Mouse (Mus musculus): ENCODE data around the gene Dhrs7. TPM values are rescaled to one million over a fixed set of nuclear protein-coding genes. Genes with fewer than 3 reads are reported as not detected.
"Not testable (repeated sequence)": the region's sequence is repeated elsewhere in the genome, so short reads cannot be mapped to it uniquely, and the experiment has no call there.

Dhrs7 gene
- 10 to 100 TPM; 76.3 to 80.8 TPM for total RNA-seq (2021)

- DNase-seq = peak; percentile 91 to 94
- intact Hi-C loops (cut with DNase I) = loop anchor here (5.0 kb wide), 2 partner anchors 97 to 128 kb away; partner anchors contain the start of gene Pcnx4
Observed at GRCm38 (mm10) chr12:72664735-72665337, at the start of gene Dhrs7. Gene Dhrs7 (minus strand): TSS chr12:72664909.

GRCm38 (mm10) chr12:72709981-72710380 lies 45.3 kb upstream of the Dhrs7 start:
- intact Hi-C loops (cut with DNase I) = no loop called here
- no peak for DNase-seq

- intact Hi-C loops (cut with DNase I) = no loop called here
- DNase-seq = no peak
Observed at GRCm38 (mm10) chr12:72704068-72704467, 39.4 kb upstream of the Dhrs7 start.

- intact Hi-C loops (cut with DNase I) = no loop called here
- DNase-seq = no peak
Observed at GRCm38 (mm10) chr12:72700013-72700412, 35.3 kb upstream of the Dhrs7 start.

- intact Hi-C loops (cut with DNase I) = loop anchor here (2.0 to 10.0 kb wide), 6 partner anchors 32 to 282 kb away; no protein-coding TSS in a partner anchor
- peak in 1 of 2 experiments; percentile 5 for DNase-seq
Observed at GRCm38 (mm10) chr12:72694901-72695463, 30.3 kb upstream of the Dhrs7 start.

- intact Hi-C loops (cut with DNase I) = loop anchor here (2.0 to 10.0 kb wide), 5 partner anchors 32 to 234 kb away; no protein-coding TSS in a partner anchor
- DNase-seq = peak; percentile 17 to 29
Observed at GRCm38 (mm10) chr12:72694438-72694837, 29.7 kb upstream of the Dhrs7 start.

GRCm38 (mm10) chr12:72693895-72694294 lies 29.2 kb upstream of the Dhrs7 start:
- peak; percentile 23 to 30 for DNase-seq
- intact Hi-C loops (cut with DNase I) = loop anchor here (2.0 to 10.0 kb wide), 5 partner anchors 31 to 233 kb away; no protein-coding TSS in a partner anchor

GRCm38 (mm10) chr12:72688281-72688680 lies 23.6 kb upstream of the Dhrs7 start:
- intact Hi-C loops (cut with DNase I); DNase-seq: not testable (repeated sequence)

- intact Hi-C loops (cut with DNase I); DNase-seq: not testable (repeated sequence)
Observed at GRCm38 (mm10) chr12:72687741-72688140, 23.0 kb upstream of the Dhrs7 start.

GRCm38 (mm10) chr12:72686566-72686965 lies 21.9 kb upstream of the Dhrs7 start:
- intact Hi-C loops (cut with DNase I); DNase-seq: not testable (repeated sequence)

GRCm38 (mm10) chr12:72683612-72684011 lies 18.9 kb upstream of the Dhrs7 start:
- intact Hi-C loops (cut with DNase I) = no loop called here
- DNase-seq = no peak

- DNase-seq = no peak
- intact Hi-C loops (cut with DNase I) = no loop called here
Observed at GRCm38 (mm10) chr12:72682511-72683282, 18.0 kb upstream of the Dhrs7 start.

GRCm38 (mm10) chr12:72681919-72682318 lies 17.2 kb upstream of the Dhrs7 start:
- no peak for DNase-seq
- intact Hi-C loops (cut with DNase I) = no loop called here

- intact Hi-C loops (cut with DNase I) = no loop called here
- DNase-seq = no peak
Observed at GRCm38 (mm10) chr12:72679635-72680034, 14.9 kb upstream of the Dhrs7 start.

GRCm38 (mm10) chr12:72674820-72675219 lies 10.1 kb upstream of the Dhrs7 start:
- intact Hi-C loops (cut with DNase I) = no loop called here
- DNase-seq = no peak

GRCm38 (mm10) chr12:72674079-72674797 lies 9.5 kb upstream of the Dhrs7 start:
- intact Hi-C loops (cut with DNase I) = no loop called here
- no peak for DNase-seq

GRCm38 (mm10) chr12:72671516-72672135 lies 6.9 kb upstream of the Dhrs7 start:
- intact Hi-C loops (cut with DNase I) = no loop called here
- no peak for DNase-seq

GRCm38 (mm10) chr12:72670921-72671320 lies 6.2 kb upstream of the Dhrs7 start:
- no peak for DNase-seq
- intact Hi-C loops (cut with DNase I) = no loop called here

- intact Hi-C loops (cut with DNase I) = no loop called here
- no peak for DNase-seq
Observed at GRCm38 (mm10) chr12:72667868-72668469, 3.3 kb upstream of the Dhrs7 start.

- DNase-seq = no peak
- intact Hi-C loops (cut with DNase I) = no loop called here
Observed at GRCm38 (mm10) chr12:72666015-72666414, 1.3 kb upstream of the Dhrs7 start.
